Mouse (Mus musculus) embryo, embryonic 11 days (tissue): ENCODE measurements around the gene Zc3h14.

ENCODE experiments used
- DNase-seq: peaks from one replicate; pipeline ENCODE4 v3.0.0-alpha.2; 2015

The Zc3h14 gene

DNA sequence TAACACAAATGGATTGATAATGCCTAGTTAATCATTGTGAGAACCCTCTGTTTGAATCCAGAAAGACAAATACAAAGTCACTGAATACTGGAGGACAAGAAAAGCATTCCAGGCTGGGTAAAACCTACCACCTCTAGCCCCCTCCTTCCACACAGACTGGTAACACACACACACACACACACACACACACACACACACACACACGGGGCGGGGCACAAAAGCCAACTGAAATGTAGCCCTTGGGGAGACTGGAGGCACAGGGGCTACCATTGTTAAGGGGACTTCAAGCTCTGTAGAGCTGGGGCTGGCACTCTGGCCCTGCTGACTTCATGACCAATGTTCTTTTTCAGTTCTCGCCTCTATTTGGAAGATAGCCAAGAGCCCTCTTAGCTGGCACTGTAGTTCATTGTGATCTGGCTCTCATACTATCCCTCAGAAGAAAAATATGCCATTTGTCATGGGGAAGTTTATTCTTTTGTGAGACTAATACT lies 5.7 kb upstream of the Zc3h14 start:
- DNase-seq: no peak

DNA sequence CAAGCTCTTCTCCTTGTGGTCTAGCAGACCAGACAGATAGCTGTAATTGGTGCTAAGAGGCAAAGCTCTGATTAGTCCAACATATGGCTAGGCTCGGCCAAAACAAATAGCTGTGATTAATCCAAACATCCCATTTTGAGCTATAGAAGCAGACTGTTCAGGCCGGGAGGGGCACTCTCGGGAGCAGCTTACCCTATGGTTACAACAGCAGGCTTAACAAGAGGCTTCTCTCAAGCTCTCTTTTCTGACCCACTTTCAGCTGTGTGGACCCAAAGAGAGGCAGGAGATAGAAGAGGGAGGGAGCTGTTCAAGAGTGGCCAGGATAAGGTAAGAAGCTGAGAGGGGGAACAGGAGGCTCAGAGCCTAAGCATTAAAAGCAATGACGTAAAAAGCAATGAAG lies 1.1 kb upstream of the Zc3h14 start:
- DNase-seq: no peak

DNA sequence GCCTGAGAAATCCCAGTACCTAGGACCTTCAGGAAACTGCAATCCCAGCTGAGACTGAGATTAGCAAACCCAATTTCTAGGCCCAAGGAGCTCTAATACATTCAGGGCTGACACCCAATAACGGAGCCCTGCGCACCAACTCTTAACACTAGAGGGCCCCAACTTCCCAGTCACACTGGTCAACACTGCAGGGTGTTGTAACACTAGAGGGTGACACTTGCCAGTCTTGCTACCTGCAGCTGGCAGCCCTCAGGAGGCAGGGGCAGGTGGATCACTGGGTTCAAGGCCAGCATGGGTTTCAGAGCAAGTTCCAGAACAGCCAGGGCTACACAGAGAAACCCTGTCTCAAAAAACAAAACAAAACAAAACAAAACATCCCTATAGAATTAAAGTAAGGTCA lies 633 bp upstream of the Zc3h14 start:
- DNase-seq: peak; percentile 68

DNA sequence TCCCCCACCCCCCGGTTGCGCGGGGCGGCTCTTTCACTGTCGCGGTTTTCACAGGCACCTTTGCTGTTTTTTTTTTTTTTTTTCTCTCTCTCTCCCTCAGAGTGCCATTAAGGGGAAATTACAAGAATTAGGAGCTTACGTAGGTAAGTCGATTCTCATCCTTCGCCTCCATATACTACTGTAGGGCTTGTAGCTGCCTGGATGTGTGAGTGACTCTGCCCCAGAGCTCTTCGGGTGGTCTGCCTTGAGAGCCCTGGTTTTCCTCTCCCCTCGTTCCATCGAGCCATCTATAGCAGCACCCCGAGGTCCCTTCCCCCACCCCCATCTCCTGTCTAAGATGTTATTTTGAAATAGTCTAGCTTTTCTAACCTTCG lies 603 bp downstream of the Zc3h14 start:
- peak; percentile 32 for DNase-seq

DNA sequence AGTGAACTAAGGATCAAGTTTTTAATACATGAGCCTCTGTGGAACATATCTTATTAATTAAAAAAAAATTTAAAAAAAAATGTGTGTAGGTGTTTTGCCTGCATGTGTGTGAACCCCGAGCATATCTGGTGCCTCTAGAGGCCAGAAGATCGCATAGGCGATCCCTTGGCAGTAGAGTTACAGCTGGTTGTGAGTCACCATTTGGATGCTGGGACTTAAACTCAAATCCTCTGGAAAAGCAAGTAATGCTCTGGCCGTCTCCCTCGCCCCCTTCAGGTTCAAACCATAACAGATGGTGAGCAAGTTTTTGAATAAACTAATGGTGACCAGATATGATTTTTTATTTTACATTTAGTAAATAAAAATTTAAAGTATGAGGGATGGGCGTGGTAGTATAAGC lies 10.9 kb downstream of the Zc3h14 start:
- no peak for DNase-seq

DNA sequence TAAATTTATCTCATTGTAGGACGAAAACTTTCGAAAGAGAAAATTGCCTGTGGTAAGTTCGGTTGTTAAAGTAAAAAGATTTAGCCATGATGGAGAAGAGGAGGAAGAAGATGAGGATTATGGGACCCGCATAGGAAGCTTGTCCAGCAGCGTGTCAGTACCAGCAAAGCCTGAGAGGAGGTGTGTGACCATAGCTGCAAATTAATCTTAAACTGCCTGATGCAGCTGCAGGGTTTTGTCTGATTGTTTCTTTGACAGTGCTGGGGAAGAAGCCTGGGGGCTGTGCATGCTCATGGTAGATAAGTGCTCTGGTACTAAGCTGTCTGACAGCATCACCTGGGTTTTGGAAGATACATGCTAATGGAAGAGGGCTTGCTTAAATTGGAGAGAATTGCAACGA lies 12.9 kb downstream of the Zc3h14 start:
- no peak for DNase-seq

DNA sequence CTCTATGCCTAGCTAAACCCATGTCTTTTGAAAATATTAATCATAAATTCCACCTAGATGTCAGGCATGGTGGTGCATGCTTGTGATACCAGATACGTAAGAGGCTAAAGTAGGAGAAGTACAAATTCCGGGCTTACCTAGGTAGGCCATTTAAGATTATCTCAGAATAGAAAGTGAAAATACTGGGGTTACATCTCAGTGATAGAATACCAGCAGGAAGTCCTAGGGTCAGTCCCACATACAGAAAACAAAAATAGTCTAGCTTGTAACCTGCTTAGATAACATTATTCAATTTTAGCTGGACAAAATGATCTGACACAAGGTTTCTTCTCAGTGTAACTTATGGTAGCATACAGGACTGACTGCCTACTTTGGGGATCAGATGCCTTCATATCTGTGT lies 19.5 kb downstream of the Zc3h14 start:
- DNase-seq: no peak

DNA sequence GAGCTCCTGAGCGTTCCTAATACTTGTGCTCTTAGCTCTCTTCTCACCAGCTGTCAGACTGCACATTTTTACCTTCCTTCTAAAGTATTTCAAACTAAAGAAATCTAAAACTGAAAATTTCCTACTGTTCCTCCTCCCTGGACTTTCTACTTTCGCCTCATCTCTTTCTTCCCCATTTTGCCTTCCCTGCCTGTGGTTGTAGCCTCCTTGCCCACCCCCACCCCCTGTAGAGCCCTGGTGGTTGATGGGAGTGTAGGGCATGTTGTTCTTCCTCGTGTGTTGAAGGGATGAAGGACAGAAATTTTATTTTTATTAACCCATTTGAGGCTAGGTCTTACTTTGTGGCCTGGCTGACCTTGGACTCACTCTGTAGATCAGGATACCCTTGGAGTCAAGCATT lies 30.7 kb downstream of the Zc3h14 start:
- no peak for DNase-seq

DNA sequence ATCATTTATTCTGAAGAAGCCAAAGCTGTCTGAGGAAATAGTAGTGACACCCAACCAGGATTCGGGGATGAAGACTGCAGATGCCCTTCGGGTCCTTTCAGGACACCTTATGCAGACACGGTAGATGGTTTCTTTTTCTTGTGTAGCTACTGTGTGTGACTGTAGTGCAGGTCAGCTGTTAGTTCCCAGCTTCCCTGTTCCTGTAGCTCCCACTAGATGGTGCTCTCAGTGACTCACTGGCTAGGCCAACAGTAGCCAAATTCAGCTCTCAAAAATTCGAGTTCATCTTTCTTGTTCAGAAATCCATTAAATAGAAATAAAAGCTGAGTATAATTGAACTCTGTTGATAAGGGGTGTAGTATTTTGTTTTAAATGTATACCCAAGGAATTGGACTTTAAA lies 32.4 kb downstream of the Zc3h14 start:
- DNase-seq: peak; percentile 38

DNA sequence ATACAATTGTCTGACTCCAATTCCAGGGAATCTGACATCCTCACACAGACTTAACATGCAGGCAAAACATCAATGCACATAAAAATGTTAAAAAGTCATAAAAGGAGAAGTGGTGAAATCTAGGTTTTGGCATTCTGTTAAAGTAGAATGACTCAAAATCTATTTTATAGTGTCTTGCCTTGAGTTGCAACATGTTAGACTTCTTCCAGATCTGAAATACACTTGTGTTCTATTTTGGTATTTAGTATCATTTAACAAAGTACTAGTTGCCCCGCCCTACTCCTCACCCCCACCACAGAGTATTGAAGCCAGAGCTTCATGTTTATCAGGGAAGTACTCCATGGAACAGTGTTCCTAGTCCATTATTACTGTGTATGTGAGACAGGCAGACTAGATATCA lies 37.5 kb downstream of the Zc3h14 start:
- DNase-seq: no peak

DNA sequence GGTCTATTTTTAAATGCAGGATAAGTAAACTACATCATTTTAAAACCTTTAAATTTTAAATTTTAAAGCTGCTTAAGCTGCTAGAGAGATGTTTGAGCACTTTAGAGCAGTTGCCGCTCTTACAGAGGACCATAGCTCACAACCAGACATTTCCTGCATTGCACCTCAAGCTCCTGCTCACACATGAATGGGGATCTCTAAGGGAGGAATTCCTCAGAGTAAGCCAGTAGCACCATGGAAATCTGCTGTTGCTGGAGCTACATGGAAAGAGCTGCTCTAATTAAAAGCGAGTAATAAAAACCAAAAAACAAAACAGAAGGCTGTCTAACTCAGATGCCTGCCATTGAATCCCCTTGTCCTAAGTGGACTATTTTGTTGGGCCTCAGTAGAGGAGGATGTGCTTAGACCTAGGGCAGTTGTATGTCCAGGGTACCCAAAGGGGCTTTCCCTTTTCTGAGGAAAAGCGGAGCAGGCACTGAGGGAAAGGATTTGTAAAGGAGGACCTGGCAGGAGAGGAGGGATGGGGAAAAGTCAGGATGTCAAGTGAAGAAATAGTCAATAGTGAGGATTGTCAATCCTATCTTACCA lies 49.1 kb downstream of the Zc3h14 start:
- DNase-seq: no peak

DNA sequence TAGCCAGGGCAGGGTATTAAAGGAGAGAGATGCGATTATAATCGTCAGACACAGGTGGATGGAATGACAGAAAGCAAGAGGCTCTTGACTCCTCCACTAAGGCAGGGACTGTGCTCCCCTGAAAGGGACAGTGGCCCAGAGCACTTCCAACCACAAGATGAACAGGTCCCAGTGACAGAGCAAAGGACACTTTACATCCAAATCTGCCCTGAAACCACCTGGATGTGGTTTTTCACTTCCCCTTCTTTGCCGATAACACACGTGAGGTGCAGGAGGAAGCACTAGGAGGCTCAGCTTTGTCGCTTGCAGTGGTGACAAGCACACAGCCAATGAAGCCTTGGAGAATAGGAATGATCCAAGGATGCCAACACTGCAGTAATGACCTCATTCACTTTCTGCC lies 53.6 kb downstream of the Zc3h14 start:
- DNase-seq: no peak

DNA sequence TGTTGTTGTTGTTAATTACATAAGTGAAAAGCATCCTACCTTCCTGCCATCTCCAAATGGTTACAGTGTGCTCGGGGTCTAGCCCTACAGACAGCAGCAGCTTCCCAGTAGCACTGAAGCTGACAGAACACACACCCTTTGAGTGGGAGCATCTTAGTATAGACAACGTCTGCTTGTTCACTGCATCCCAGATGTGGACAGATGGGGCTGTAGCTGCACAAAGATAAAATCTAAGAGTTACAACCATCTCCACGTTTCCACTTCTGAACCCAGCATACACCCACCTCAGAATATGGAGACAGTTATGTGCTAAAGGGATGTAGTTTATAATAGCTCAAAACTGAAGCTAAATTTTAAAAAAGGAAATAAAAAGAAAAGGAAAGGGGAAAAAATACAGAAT lies 55.5 kb downstream of the Zc3h14 start:
- DNase-seq: no peak

DNA sequence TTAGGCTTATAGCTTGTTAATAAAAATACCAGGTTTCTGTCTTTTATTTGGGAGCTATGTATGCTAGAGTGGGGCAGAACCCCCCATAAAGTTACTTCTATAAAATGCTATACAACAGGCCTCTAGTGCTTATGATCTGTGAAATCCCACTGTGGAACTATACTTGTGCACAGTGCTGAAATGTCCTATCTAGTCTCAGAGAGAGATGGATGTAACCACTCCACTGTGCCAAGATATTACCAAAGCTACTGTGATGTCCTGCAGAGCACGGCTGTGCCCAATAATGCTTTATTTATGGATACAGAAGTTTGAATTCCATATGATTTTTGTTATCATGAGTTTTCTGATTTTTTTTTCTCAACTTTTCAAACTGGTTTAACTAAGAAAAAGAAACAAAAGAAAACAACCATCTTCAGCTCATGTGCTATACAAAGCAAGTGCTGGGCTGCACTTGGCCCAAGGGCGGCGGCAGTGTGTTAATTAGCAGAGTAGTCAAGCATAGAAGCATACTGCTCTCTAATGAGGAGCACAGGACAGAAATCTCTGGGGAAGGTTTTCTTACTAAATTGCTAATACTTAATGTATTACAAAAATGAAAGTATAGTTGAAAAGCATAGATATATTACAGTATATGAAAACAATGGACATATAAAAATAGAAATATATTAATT lies 57.4 kb downstream of the Zc3h14 start:
- no peak for DNase-seq

DNA sequence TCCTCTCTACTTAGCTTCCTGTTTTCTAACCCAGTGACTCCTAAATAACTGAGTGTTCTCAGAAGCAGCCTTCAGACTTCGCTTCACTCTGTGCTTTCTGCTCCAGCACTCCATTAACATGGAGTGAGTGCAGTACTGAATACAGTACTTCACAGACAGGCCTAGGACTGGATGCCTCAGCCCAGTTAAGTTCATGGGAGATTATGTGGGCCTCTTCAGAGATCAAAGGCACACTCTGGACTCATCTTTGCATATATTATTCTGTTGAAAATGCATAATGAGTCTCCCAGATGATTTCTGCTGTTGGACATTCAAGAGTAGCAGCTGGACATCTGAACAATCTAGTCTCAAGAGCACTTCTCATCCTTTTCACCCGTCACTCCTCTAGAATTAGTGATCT lies 74.0 kb downstream of the Zc3h14 start:
- no peak for DNase-seq

DNA sequence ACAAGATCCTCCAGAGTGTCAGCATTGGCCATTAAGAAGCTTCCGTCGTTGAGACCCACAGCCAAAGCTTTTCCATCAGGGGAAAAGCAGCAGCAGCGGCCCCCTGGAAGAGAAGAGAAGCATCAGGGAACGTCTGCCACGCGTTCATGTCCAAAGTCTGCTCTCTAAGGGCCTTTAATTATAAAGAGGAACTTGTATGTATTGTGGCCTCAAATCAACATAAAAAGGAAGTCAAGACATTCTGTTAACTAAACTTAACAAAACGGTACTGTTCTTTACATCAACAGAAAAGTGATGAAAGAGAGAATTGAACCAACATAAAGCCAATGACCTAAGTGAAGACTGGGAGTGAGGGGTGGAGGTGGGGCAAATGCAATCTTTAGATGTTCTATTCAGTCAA lies 84.4 kb downstream of the Zc3h14 start:
- no peak for DNase-seq

DNA sequence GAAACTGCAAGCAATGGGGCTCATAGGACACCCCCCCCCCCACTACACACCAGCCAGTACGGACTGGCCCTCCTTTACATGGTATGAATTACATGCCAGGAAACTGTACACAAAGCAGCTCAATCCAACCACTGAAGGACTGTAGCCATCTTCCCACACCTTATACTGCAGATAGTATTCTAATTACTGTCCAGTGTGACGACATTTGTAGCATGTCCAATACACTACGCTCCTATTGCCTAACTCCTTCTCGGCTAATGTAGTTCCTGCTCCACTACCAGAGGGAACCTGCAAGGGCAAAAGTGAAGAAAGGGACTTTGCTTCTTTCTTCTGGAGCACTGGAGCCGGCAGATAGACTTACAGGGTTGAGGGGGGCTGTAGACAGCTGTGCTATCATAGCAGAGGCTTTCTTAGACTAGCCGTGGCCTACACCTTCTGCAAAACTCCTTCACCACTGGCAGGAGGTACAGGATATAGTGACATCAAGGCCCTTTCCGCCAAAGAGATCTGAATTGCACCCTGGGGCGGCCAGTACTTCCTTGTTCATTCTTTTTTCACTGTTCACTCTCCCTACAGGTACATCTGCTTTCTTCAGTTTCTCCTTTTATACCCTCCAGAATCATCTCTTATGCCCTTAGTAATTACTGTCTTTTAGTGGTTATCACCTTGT lies 86.3 kb downstream of the Zc3h14 start:
- no peak for DNase-seq

DNA sequence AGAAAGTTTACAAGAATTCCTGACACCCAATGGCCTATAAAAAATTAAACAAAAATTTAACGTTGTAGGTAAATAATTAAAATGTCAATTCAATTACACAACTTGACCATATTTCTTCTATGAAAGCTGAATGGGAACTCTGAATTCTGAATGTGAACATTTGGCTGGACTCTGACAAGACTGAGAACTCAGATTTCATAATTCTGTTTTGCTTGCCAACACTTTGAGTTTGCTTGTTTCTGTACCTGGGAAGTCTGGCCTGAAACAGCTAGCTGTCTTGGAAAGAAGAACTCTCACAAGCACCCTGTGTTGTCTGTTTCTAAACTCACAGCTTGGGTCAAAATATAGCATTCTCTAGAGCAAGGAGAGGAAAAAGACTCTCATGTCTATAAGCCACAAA lies 87.1 kb downstream of the Zc3h14 start:
- no peak for DNase-seq

DNA sequence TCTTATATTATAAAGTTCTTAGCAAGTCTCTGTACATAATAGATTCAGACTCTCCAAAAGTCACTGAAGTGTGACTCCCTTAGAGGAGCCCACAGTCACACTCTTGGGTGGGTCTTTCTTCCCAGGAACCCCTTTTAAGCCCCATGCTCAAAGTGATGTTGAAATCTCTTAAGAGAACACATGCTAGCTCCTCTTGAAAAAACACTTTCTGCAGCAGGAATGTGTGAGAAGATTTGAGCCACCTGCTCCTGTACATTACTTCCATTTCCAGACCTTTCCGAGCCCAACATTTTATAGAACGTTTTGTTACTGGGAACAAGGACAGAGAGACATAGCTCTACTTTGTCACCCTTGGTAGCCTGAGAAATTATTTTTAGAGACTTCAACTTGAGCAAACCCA lies 88.1 kb downstream of the Zc3h14 start:
- DNase-seq: no peak

DNA sequence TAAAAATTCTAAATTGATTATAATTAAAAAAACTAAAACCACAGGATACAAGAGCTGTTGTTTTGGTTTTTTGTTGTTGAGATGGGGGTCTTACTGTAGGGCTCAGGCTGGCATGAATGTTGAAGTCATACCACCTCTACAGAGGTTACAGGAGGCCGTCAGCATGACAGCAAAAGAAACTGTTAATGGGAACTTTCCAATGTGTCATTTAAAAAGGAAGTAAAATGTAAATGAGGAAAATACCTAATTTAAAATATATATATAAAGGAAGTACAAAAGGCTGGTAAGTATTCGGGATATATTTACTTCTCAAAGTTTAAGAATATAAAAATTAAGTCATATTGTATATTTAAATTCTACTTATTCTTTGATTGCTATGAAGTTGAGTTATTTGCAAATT lies 88.7 kb downstream of the Zc3h14 start:
- DNase-seq: no peak
